Mouse (Mus musculus): ENCODE measurements around the gene Nudt5. TPM values are rescaled to one million over a fixed set of nuclear protein-coding genes. Genes with fewer than 3 reads are reported as not detected.
A peak's percentile ranks its signal among the peaks of the same experiment; 100 is the strongest.

The Nudt5 gene
- total RNA-seq, 2 experiments from 2014 or later, result 22.6 to 23.6 TPM

GRCm38 (mm10) chr2:5824213-5824612 is 20.6 kb upstream of the Nudt5 start:
- Histone ChIP-seq H3K4me3 (no peak overlapping the region), H3K27ac (no peak overlapping the region)
- no peak for DNase-seq (ENCODE audit: low spot score in 2 of 2)
- peak; percentile 74 for TF ChIP-seq CTCF (conservative IDR thresholded peaks at IDR 0.05)

GRCm38 (mm10) chr2:5824685-5825084 is 20.1 kb upstream of the Nudt5 start:
- TF ChIP-seq CTCF (conservative IDR thresholded peaks at IDR 0.05), result no peak
- no peak for DNase-seq (ENCODE audit: low spot score in 2 of 2)
- Histone ChIP-seq H3K4me3 (no peak overlapping the region), H3K27ac (no peak overlapping the region)

- Histone ChIP-seq H3K27ac (no peak overlapping the region), H3K4me3 (no peak overlapping the region)
- no peak for DNase-seq (ENCODE audit: low spot score in 2 of 2)
- no peak for TF ChIP-seq CTCF (conservative IDR thresholded peaks at IDR 0.05)
These were observed 19.4 kb upstream of the Nudt5 start for GRCm38 (mm10) chr2:5825265-5825913.

GRCm38 (mm10) chr2:5840815-5841214 is 4.0 kb upstream of the Nudt5 start:
- DNase-seq (ENCODE audit: low spot score in 2 of 2), result no peak
- Histone ChIP-seq H3K27ac (no peak overlapping the region), H3K4me3 (no peak overlapping the region)
- TF ChIP-seq CTCF (conservative IDR thresholded peaks at IDR 0.05), result no peak

GRCm38 (mm10) chr2:5844181-5844872 is 492 bp upstream of the Nudt5 start:
- no peak for TF ChIP-seq CTCF (conservative IDR thresholded peaks at IDR 0.05)
- DNase-seq (ENCODE audit: low spot score in 2 of 2), result peak in 1 of 2 experiments; percentile 14
- H3K27ac ChIP-seq, result peak overlapping the region; percentile 99
- peak overlapping the region; percentile 79 for H3K4me3 ChIP-seq

- DNase-seq (ENCODE audit: low spot score in 2 of 2), result no peak
- TF ChIP-seq CTCF (conservative IDR thresholded peaks at IDR 0.05), result no peak
- Histone ChIP-seq H3K27ac (peak overlapping the region; percentile 99), H3K4me3 (peak overlapping the region; percentile 79)
These were observed 1.0 kb downstream of the Nudt5 start for GRCm38 (mm10) chr2:5845826-5846225.

GRCm38 (mm10) chr2:5851116-5851515 is 6.3 kb downstream of the Nudt5 start:
- no peak for DNase-seq (ENCODE audit: low spot score in 2 of 2)
- no peak overlapping the region for H3K4me3 ChIP-seq
- no peak for TF ChIP-seq CTCF (conservative IDR thresholded peaks at IDR 0.05)
- no peak overlapping the region for H3K27ac ChIP-seq

GRCm38 (mm10) chr2:5851866-5852265 is 7.0 kb downstream of the Nudt5 start:
- H3K4me3 ChIP-seq, result no peak overlapping the region
- 0 out of 2 replicates have a peak, but pooled peaks have one; percentile 11 for TF ChIP-seq CTCF (conservative IDR thresholded peaks at IDR 0.05)
- H3K27ac ChIP-seq, result no peak overlapping the region
- peak; percentile 23 to 34 for DNase-seq (ENCODE audit: low spot score in 2 of 2)

- no peak within 1 kb of the TSS for H3K27ac ChIP-seq
- TF ChIP-seq CTCF (conservative IDR thresholded peaks at IDR 0.05), result no peak
- no peak within 1 kb of the TSS for H3K4me3 ChIP-seq
- no peak for DNase-seq (ENCODE audit: low spot score in 2 of 2)
These were observed 18.0 kb downstream of the Nudt5 start, which contains the start of gene Gm13199 for GRCm38 (mm10) chr2:5862834-5863233. Gm13199 (minus strand) TSS chr2:5862934.

- no peak overlapping the region for H3K4me3 ChIP-seq
- no peak for TF ChIP-seq CTCF (conservative IDR thresholded peaks at IDR 0.05)
- H3K27ac ChIP-seq, result no peak overlapping the region
- DNase-seq (ENCODE audit: low spot score in 2 of 2), result no peak
These were observed 22.9 kb downstream of the Nudt5 start for GRCm38 (mm10) chr2:5867681-5868080.

- no peak for DNase-seq (ENCODE audit: low spot score in 2 of 2)
- Histone ChIP-seq H3K27ac (no peak overlapping the region), H3K4me3 (no peak overlapping the region)
- TF ChIP-seq CTCF (conservative IDR thresholded peaks at IDR 0.05), result no peak
These were observed 24.9 kb downstream of the Nudt5 start for GRCm38 (mm10) chr2:5869746-5870145.

- H3K4me3 ChIP-seq, result no peak overlapping the region
- no peak for TF ChIP-seq CTCF (conservative IDR thresholded peaks at IDR 0.05)
- no peak for DNase-seq (ENCODE audit: low spot score in 2 of 2)
- H3K27ac ChIP-seq, result no peak overlapping the region
These were observed 32.6 kb downstream of the Nudt5 start for GRCm38 (mm10) chr2:5877446-5877845.

- no peak overlapping the region for H3K27ac ChIP-seq
- no peak overlapping the region for H3K4me3 ChIP-seq
- no peak for TF ChIP-seq CTCF (conservative IDR thresholded peaks at IDR 0.05)
- DNase-seq (ENCODE audit: low spot score in 2 of 2), result no peak
These were observed 44.0 kb downstream of the Nudt5 start for GRCm38 (mm10) chr2:5888865-5889264.

GRCm38 (mm10) chr2:5889412-5889811 is 44.6 kb downstream of the Nudt5 start:
- TF ChIP-seq CTCF (conservative IDR thresholded peaks at IDR 0.05), result no peak
- no peak overlapping the region for H3K27ac ChIP-seq
- no peak overlapping the region for H3K4me3 ChIP-seq
- no peak for DNase-seq (ENCODE audit: low spot score in 2 of 2)
